Mouse (Mus musculus): ENCODE results near the gene Bod1l. TPM values are rescaled to one million over a fixed set of nuclear protein-coding genes. Genes with fewer than 3 reads are reported as not detected.
A peak's percentile ranks its signal among the peaks of the same experiment; 100 is the strongest.

The Bod1l gene
- polyA plus RNA-seq, 1 experiment from 2014 or later = 12.3 TPM

GRCm38 (mm10) chr5:41801622-41802021 is 42.5 kb downstream of the Bod1l start:
- Histone ChIP-seq H3K36me3 (peaks cover 62% of the 10 kb centered on the region), H3K4me1 (replicated peaks) (peaks cover 7% of the 10 kb centered on the region; the same call in 1 of the 2 replicates), H3K4me3 (replicated peaks) (no peak overlapping the region), H3K4me2 (no peak overlapping the region), H3K27ac (no peak overlapping the region), H3K9ac (no peak overlapping the region), H3K9me3 (replicated peaks) (no peaks in the 10 kb centered on the region), H3K27me3 (no peaks in the 10 kb centered on the region)
- WGBS (ENCODE audit: insufficient replicate concordance) = 88% methylated on average over 2 of the region's 2 CpGs
- ATAC-seq (ENCODE audit: low read depth) (no peak), DNase-seq (no peak)

- peaks cover 74% of the 10 kb centered on the region for H3K36me3 ChIP-seq
- H3K27ac ChIP-seq = no peak overlapping the region
- H3K9me3 ChIP-seq (replicated peaks) = no peaks in the 10 kb centered on the region
- H3K27me3 ChIP-seq = no peaks in the 10 kb centered on the region
- no peak overlapping the region for H3K4me2 ChIP-seq
- H3K4me1 ChIP-seq (replicated peaks) = no peaks in the 10 kb centered on the region
- ATAC-seq (ENCODE audit: low read depth) (no peak), DNase-seq (no peak)
- H3K4me3 ChIP-seq (replicated peaks) = no peak overlapping the region
- H3K9ac ChIP-seq = no peak overlapping the region
These were observed 49.7 kb downstream of the Bod1l start for GRCm38 (mm10) chr5:41794434-41794833.

GRCm38 (mm10) chr5:41790517-41790916 is 53.6 kb downstream of the Bod1l start:
- ATAC-seq (ENCODE audit: low read depth) = no peak
- DNase-seq = no peak
- no peak overlapping the region for H3K9ac ChIP-seq
- peaks cover 84% of the 10 kb centered on the region for H3K36me3 ChIP-seq
- no peaks in the 10 kb centered on the region for H3K4me1 ChIP-seq (replicated peaks)
- no peak overlapping the region for H3K4me2 ChIP-seq
- H3K27ac ChIP-seq = no peak overlapping the region
- WGBS (ENCODE audit: insufficient replicate concordance) = 72% methylated on average over 2 of the region's 2 CpGs
- H3K9me3 ChIP-seq (replicated peaks) = no peaks in the 10 kb centered on the region
- H3K4me3 ChIP-seq (replicated peaks) = no peak overlapping the region
- H3K27me3 ChIP-seq = no peaks in the 10 kb centered on the region

- no peak overlapping the region for H3K27ac ChIP-seq
- H3K9ac ChIP-seq = no peak overlapping the region
- no peak overlapping the region for H3K4me2 ChIP-seq
- DNase-seq (no peak), ATAC-seq (ENCODE audit: low read depth) (no peak)
- peaks cover 73% of the 10 kb centered on the region for H3K36me3 ChIP-seq
- no peak overlapping the region for H3K4me3 ChIP-seq (replicated peaks)
- no peaks in the 10 kb centered on the region for H3K4me1 ChIP-seq (replicated peaks)
- H3K27me3 ChIP-seq = no peaks in the 10 kb centered on the region
- no peaks in the 10 kb centered on the region for H3K9me3 ChIP-seq (replicated peaks)
- WGBS (ENCODE audit: insufficient replicate concordance) = 79% methylated on average over 6 of the region's 6 CpGs
These were observed 55.2 kb downstream of the Bod1l start for GRCm38 (mm10) chr5:41788877-41789276.

GRCm38 (mm10) chr5:41781890-41782289 is 62.2 kb downstream of the Bod1l start:
- Histone ChIP-seq H3K9ac (no peak overlapping the region), H3K4me1 (replicated peaks) (no peaks in the 10 kb centered on the region), H3K9me3 (replicated peaks) (no peaks in the 10 kb centered on the region), H3K4me2 (no peak overlapping the region), H3K27me3 (no peaks in the 10 kb centered on the region), H3K27ac (no peak overlapping the region), H3K36me3 (peaks cover 16% of the 10 kb centered on the region), H3K4me3 (replicated peaks) (no peak overlapping the region)
- ATAC-seq (ENCODE audit: low read depth) (no peak), DNase-seq (no peak)
- WGBS (ENCODE audit: insufficient replicate concordance) = 75% methylated on average over 5 of the region's 5 CpGs

- H3K27me3 ChIP-seq = no peaks in the 10 kb centered on the region; the same call in 1 of the 2 replicates
- H3K27ac ChIP-seq = no peak overlapping the region
- H3K4me1 ChIP-seq (replicated peaks) = no peaks in the 10 kb centered on the region
- no peaks in the 10 kb centered on the region for H3K9me3 ChIP-seq (replicated peaks)
- no peak for DNase-seq
- WGBS (ENCODE audit: insufficient replicate concordance) = 69% methylated on average over 3 of the region's 3 CpGs
- no peak overlapping the region for H3K4me3 ChIP-seq (replicated peaks)
- ATAC-seq (ENCODE audit: low read depth) = no peak
- H3K36me3 ChIP-seq = no peaks in the 10 kb centered on the region
- no peak overlapping the region for H3K4me2 ChIP-seq
- H3K9ac ChIP-seq = no peak overlapping the region
These were observed 64.1 kb downstream of the Bod1l start for GRCm38 (mm10) chr5:41780026-41780425.

- Histone ChIP-seq H3K4me1 (replicated peaks) (no peaks in the 10 kb centered on the region), H3K27me3 (no peaks in the 10 kb centered on the region; the same call in 1 of the 2 replicates), H3K9me3 (replicated peaks) (no peaks in the 10 kb centered on the region), H3K27ac (no peak overlapping the region), H3K4me3 (replicated peaks) (no peak overlapping the region), H3K4me2 (no peak overlapping the region), H3K9ac (no peak overlapping the region), H3K36me3 (no peaks in the 10 kb centered on the region)
- DNase-seq (no peak), ATAC-seq (ENCODE audit: low read depth) (no peak)
- WGBS (ENCODE audit: insufficient replicate concordance) = 27% methylated on average over 6 of the region's 6 CpGs
These were observed 68.4 kb downstream of the Bod1l start for GRCm38 (mm10) chr5:41775728-41776127.

GRCm38 (mm10) chr5:41775273-41775672 is 68.8 kb downstream of the Bod1l start:
- no peaks in the 10 kb centered on the region for H3K9me3 ChIP-seq (replicated peaks)
- H3K27me3 ChIP-seq = no peaks in the 10 kb centered on the region; the same call in 1 of the 2 replicates
- ATAC-seq (ENCODE audit: low read depth) = no peak
- no peaks in the 10 kb centered on the region for H3K36me3 ChIP-seq
- H3K9ac ChIP-seq = no peak overlapping the region
- WGBS (ENCODE audit: insufficient replicate concordance) = 68% methylated on average over 3 of the region's 3 CpGs
- H3K27ac ChIP-seq = no peak overlapping the region
- H3K4me3 ChIP-seq (replicated peaks) = no peak overlapping the region
- no peak overlapping the region for H3K4me2 ChIP-seq
- DNase-seq = no peak
- no peaks in the 10 kb centered on the region for H3K4me1 ChIP-seq (replicated peaks)

GRCm38 (mm10) chr5:41768382-41769040 is 75.6 kb downstream of the Bod1l start:
- Histone ChIP-seq H3K36me3 (no peaks in the 10 kb centered on the region), H3K9me3 (replicated peaks) (no peaks in the 10 kb centered on the region), H3K27ac (no peak overlapping the region), H3K4me1 (replicated peaks) (peaks cover 15% of the 10 kb centered on the region), H3K9ac (no peak overlapping the region), H3K4me2 (peak overlapping the region; percentile 59), H3K27me3 (peaks cover 63% of the 10 kb centered on the region), H3K4me3 (replicated peaks) (peak overlapping the region; percentile 45)
- ATAC-seq (ENCODE audit: low read depth) (no peak), DNase-seq (peak; percentile 38)
- 3% methylated on average over 21 of the region's 21 CpGs for WGBS (ENCODE audit: insufficient replicate concordance)

- peak overlapping the region; percentile 59 for H3K4me2 ChIP-seq
- no peak for DNase-seq
- peaks cover 15% of the 10 kb centered on the region for H3K4me1 ChIP-seq (replicated peaks)
- no peak overlapping the region for H3K9ac ChIP-seq
- H3K36me3 ChIP-seq = no peaks in the 10 kb centered on the region
- H3K4me3 ChIP-seq (replicated peaks) = peak overlapping the region; percentile 45
- 2% methylated on average over 33 of the region's 33 CpGs for WGBS (ENCODE audit: insufficient replicate concordance)
- ATAC-seq (ENCODE audit: low read depth) = no peak
- H3K9me3 ChIP-seq (replicated peaks) = no peaks in the 10 kb centered on the region
- peaks cover 72% of the 10 kb centered on the region for H3K27me3 ChIP-seq
- H3K27ac ChIP-seq = no peak overlapping the region
These were observed 76.6 kb downstream of the Bod1l start for GRCm38 (mm10) chr5:41767296-41768200.

GRCm38 (mm10) chr5:41766406-41767010 is 77.6 kb downstream of the Bod1l start:
- H3K9ac ChIP-seq = no peak overlapping the region
- no peak for DNase-seq
- no peaks in the 10 kb centered on the region for H3K9me3 ChIP-seq (replicated peaks)
- H3K36me3 ChIP-seq = no peaks in the 10 kb centered on the region
- no peak for ATAC-seq (ENCODE audit: low read depth)
- peaks cover 83% of the 10 kb centered on the region for H3K27me3 ChIP-seq
- H3K4me1 ChIP-seq (replicated peaks) = peaks cover 15% of the 10 kb centered on the region
- H3K4me3 ChIP-seq (replicated peaks) = no peak overlapping the region
- H3K27ac ChIP-seq = no peak overlapping the region
- H3K4me2 ChIP-seq = no peak overlapping the region
- WGBS (ENCODE audit: insufficient replicate concordance) = 3% methylated on average over 27 of the region's 27 CpGs
